Mouse (Mus musculus) granulocyte monocyte progenitor cell, adult 5-6 weeks (primary cell): ENCODE measurements around the gene Prss54. TPM values are rescaled to one million over a fixed set of nuclear protein-coding genes. Genes with fewer than 3 reads are reported as not detected.

Source experiments
- ATAC-seq: replicated peaks from 2 replicates; pipeline ENCODE4 v1.8.0; 2016; ENCODE audit warnings: mild to moderate bottlenecking, moderate TSS enrichment, inconsistent platforms; ENCODE audit not compliant: poor library complexity, severe bottlenecking
- total RNA-seq, 2 experiments: library from RNA; stranded (forward) in 1 of 2; stranded (reverse) in 1 of 2; fragments of 200-712, 200-1000 nt in 1 of 2; fragments of >200 nt in 1 of 2; fragmentation: Nextera tagmentation in 1 of 2; gene quantifications; 2 replicates each; pipeline ENCODE4 v1.2.3; 2014 to 2017

Prss54 gene
- total RNA-seq, 2 experiments from 2014 or later, result not detected

DNA sequence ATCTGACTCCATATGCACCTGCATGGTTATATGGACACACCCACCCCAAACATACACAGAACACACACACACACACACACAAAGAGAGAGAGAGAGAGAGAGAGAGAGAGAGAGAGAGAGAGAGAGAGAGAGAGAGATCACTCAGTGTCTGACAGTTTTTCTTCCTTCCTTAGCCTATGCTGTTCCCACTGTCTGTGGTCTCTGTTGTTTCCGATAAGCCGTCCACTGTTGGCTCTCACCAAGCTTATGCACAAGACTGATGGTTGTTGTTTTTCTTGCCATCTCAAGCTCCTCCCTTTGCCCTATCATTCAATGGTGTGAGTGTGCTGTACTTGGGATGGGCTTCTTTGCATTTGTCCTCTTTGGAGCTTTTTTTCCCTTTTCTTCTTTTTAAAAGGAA lies 20.2 kb downstream of the Prss54 start:
- no peak for ATAC-seq

GRCm38 (mm10) chr8:95551577-95551976 lies 24.6 kb downstream of the Prss54 start:
- no peak for ATAC-seq

DNA sequence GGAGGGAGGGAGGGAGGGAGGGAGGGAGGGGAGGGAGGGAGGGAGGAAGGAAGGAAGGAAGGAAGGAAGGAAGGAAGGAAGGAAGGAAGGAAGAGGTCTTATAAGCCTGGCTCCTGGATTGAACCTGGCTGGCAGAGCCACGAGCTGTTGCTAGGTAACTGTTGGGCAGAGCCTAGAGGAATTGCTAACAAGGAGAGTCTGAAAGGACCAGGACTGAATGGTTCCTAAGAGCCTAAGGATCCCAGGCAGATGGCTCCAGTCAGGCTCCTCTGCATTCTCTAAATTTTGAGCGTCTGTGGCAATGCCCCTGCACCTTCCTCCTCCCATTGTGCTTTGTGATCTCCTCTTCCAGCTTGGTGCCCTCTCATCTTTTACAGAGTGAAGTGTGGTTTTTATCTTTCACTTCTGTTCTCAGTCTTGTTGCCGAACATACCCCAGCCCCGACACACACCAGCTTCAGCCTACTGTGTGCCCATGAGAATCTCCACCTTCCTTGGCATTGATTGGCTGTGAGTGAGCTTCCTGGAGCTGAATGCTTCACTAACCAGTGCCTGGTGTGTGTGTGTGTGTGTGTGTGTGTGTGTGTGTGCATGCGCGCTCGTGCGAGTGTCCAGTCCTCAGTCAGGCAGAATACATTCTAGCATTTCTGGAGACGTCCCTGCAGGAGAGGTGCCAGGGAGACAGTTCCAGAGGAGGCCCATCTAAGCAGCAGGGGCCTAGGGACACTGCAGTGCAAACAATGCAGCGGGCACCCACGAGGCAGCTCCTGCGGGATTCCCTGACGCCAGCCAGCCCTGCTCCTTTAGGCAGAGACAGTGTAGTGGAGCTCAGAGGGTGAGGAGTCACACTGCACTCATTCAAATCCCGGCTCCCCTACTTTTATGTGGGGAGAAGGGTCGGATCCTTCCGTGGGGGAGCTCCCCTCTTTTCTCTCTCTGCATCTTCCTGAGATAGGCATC lies 26.0 kb downstream of the Prss54 start:
- no peak for ATAC-seq

DNA sequence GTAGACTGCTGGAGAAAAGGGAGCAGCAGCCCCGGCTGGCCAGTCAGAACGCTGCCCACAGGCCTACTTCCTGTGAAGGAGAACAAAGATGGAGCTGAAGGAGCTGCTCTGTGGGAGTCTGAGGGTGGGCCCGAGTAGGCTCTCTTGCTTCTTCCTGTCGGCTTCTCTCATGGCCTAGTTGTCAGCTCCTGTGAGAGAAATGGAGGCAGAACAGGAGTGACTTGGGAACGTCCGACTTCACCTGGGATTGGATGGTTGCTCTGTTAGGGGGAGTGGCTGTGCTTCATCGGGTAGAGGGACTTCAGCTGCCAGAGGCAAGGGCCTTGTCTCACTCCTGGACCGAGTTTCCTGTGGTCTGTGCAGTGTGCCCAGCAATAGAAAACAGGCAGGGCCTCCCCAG lies 28.2 kb downstream of the Prss54 start:
- ATAC-seq, result no peak

DNA sequence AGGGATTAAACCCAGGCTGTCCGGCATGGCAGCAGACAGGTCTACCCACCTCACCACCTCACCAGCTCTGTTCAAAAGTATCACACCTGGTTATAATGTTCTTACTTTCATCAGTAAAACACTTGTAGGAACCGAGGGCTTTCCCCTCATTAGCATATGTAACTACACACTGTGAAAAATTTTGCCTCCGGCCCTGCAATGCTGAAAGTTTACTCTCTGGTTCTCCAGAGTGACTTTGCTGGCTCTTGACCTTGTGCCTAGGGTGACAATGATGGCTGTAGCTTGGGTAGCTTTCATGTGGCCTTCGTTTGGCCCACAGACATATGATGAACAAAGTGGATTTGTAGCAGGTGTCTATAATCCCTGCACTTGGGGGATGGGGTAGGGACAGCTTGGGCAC lies 29.2 kb downstream of the Prss54 start:
- ATAC-seq, result no peak

GRCm38 (mm10) chr8:95545815-95546214 lies 30.3 kb downstream of the Prss54 start:
- ATAC-seq, result no peak

DNA sequence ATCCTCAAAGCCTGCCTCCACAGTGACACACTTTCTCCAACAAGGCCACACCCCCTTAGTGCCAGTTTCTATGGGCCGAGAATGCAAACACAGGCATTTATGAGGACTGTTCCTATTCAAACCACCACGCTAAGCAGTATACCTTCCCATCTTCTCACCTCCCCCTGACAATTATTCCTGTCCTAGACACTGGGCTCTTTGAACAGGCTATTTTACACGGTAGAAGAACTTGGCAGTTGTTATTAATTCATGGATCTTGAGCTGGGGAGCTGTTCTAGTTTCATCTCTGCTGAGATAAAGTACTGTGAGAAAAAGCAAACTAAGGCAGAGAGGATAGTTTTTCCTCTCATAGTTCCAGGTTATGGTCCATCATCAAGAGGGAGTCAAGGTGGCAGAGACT lies 33.1 kb downstream of the Prss54 start:
- no peak for ATAC-seq

GRCm38 (mm10) chr8:95542191-95542590 lies 33.9 kb downstream of the Prss54 start:
- ATAC-seq, result no peak

- ATAC-seq, result no peak
Measured at GRCm38 (mm10) chr8:95539487-95539886, 36.7 kb downstream of the Prss54 start.

DNA sequence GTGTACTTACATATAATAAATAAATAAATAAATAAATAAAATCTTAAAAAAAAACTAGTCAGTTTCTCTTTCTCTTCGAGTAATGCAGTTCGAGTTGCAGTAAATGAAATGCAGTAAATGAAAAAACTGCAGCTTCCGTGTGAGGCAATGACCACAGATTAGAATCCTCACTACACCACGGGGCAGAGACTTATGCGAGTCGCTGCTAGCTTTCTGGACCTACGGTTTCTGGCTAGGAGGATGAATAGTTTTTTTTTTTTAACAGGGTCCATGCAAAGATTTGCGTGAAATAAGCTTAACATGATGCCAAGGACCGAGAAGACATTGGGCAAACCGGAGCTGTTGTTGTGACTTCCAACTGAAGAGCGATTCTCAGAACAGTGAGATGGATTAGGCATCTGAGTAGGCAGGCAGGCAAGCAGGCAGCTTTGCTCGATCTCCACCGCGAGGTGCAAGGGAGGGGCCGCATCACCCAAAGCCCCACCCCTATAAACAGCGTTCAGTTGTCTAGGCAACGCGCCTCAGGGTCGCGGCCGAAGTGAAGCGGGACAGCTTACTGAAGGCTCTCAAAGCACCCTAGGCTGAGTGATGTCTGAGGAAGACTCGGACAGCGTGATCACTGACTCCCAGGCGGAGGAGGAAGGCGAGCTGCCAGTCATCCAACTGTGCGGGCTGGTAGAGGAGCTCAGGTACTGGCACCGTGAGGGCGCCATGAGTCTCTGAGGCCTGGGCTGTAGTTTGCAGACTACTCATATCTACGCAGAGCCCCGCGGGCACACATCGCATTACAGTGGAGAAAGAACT lies 42.4 kb downstream of the Prss54 start, which contains the start of gene Ccdc113:
Gene Ccdc113 (plus strand): TSS at position 502 of the 804 bp plus-strand sequence.
- peak; percentile 87 for ATAC-seq

GRCm38 (mm10) chr8:95532206-95532605 lies 43.9 kb downstream of the Prss54 start:
- ATAC-seq, result no peak

- ATAC-seq, result no peak
Measured at GRCm38 (mm10) chr8:95528750-95529310, 47.3 kb downstream of the Prss54 start.

- ATAC-seq, result no peak
Measured at GRCm38 (mm10) chr8:95528194-95528593, 47.9 kb downstream of the Prss54 start.

GRCm38 (mm10) chr8:95523991-95524390 lies 52.1 kb downstream of the Prss54 start:
- no peak for ATAC-seq

DNA sequence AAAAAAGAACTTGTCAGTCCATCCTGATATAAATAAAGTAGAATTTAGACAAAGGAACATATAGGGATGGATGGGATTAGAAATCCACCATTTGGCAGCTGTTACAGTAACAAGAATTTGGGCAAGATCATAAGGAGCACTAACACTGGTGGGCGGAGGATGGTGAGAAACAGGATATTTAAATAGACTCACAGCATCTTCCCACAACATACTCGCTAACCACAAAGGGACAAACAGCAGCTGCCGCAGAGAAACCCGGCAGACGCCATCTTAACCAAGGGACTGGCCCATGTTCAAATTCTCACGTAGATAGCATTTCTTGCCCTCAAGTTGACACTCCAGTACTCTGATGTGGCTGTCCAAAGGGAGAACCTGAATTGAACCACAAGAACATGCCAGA lies 59.2 kb downstream of the Prss54 start:
- ATAC-seq, result no peak

DNA sequence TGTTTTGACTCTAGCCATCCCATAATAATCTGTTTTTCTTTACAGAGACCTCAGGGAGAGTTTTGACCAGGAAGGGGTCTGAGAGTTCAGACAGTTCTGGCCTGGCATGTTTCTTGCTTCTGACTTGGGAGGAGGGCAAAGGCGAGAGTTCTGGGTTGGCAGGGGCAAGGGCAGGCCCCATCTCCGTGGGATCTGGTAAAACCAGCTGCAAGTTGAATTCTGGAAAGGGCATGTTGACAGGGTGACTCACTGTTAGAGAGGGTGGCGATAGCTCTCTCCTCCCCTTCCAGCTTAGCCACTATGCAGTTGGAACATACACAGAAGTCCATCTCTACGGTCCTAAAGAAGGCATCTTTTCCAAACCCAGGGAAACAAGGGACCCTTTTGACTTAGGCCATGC lies 62.9 kb downstream of the Prss54 start:
- no peak for ATAC-seq

GRCm38 (mm10) chr8:95512257-95512656 lies 63.9 kb downstream of the Prss54 start:
- ATAC-seq, result no peak
